Mouse (Mus musculus): ENCODE measurements around the gene Slc7a7.

- TF ChIP-seq MAFK (IDR thresholded peaks at IDR 0.05; ENCODE audit: insufficient read depth, low read depth, low read length), result no peak
- no peak for TF ChIP-seq ZNF384 (IDR thresholded peaks at IDR 0.05; ENCODE audit: low read depth, low read length)
- no peak for TF ChIP-seq ZC3H11A (IDR thresholded peaks at IDR 0.05; ENCODE audit: borderline replicate concordance, low read depth, low read length)
Measured at GRCm38 (mm10) chr14:54464293-54465005, 46.9 kb upstream of the Slc7a7 start.
